ENCODE assay signal across 8 mouse cellular contexts in the genomic region with DNA sequence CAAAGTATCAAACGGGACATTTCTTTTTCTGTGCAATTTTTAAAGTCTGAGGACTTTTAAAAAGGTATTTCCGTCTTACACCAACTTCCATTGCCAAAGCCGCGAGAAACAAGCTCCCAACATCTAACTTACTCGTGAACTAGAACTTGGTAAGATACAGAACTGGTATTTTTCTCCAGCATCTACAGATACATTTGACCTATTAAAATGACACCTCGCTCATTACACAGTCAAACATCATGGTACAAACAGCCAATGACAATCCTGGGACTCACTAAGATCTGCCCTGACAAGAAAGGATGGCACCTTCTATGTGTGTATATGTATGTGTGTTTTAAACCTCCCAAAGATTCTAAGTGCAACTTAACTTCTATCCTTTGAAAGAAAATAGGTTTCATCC. TPM values are rescaled to one million over a fixed set of nuclear protein-coding genes. Genes with fewer than 3 reads are reported as not detected.
DNase-seq lines count a peak whose midpoint lies in the region; ATAC-seq and TF ChIP-seq lines count a peak whose summit lies in the region.

No protein-coding gene starts in this region.

- TF ChIP-seq CTCF in lung, postnatal 0 days (IDR thresholded peaks at IDR 0.05), result no peak

- no peak for ATAC-seq in lung, postnatal 0 days
- ATAC-seq in hindbrain, embryonic 11.5 days (ENCODE audit: low FRiP score), result no peak

- peak overlapping the region; percentile 99 for H3K9ac ChIP-seq in lung, postnatal 0 days (replicated peaks; ENCODE audit: low read depth)
- peak overlapping the region; percentile 92; the same call in 1 of the 2 replicates for H3K9ac ChIP-seq in hindbrain, embryonic 11.5 days (ENCODE audit: low read depth, low read length)

- TF ChIP-seq EP300 in lung, postnatal 0 days (IDR thresholded peaks at IDR 0.05), result no peak

- peak overlapping the region; percentile 99 for H3K27ac ChIP-seq in lung, postnatal 0 days (ENCODE audit: low read length)
- no peak overlapping the region for H3K27ac ChIP-seq in hindbrain, embryonic 11.5 days (ENCODE audit: low read depth, low read length)
- peak overlapping the region; percentile 95 for H3K27ac ChIP-seq in midbrain, embryonic 10.5 days (replicated peaks)

- H3K4me3 ChIP-seq in lung, postnatal 0 days (ENCODE audit: low read depth, low read length), result peak overlapping the region; percentile 91
- peak overlapping the region; percentile 71 for H3K4me3 ChIP-seq in hindbrain, embryonic 11.5 days (ENCODE audit: low read depth, low read length)
- peak overlapping the region; percentile 95 for H3K4me3 ChIP-seq in midbrain, embryonic 10.5 days

- H3K4me1 ChIP-seq in lung, postnatal 0 days (ENCODE audit: insufficient read depth, low read depth, low read length), result peaks cover 5% of the 10 kb centered on the region; the same call in 1 of the 2 replicates
- no peaks in the 10 kb centered on the region for H3K4me1 ChIP-seq in hindbrain, embryonic 11.5 days (replicated peaks; ENCODE audit: control insufficient read depth, insufficient read depth, low read length)
- peaks cover 33% of the 10 kb centered on the region for H3K4me1 ChIP-seq in midbrain, embryonic 10.5 days

- no peaks in the 10 kb centered on the region for H3K36me3 ChIP-seq in lung, postnatal 0 days (ENCODE audit: insufficient read depth, low read length)
- H3K36me3 ChIP-seq in hindbrain, embryonic 11.5 days (ENCODE audit: control insufficient read depth, insufficient read depth, low read length), result no peaks in the 10 kb centered on the region
- H3K36me3 ChIP-seq in midbrain, embryonic 10.5 days, result no peaks in the 10 kb centered on the region

- DNase-seq in lung, postnatal 0 days (ENCODE audit: low spot score), result peak; percentile 26
- DNase-seq in lung, postnatal 4 days, result no peak
- DNase-seq in embryo, embryonic 10 days (ENCODE audit: low spot score), result peak; percentile 54
- DNase-seq in hindbrain, embryonic 11.5 days (ENCODE audit: low spot score), result peak; percentile 31
- DNase-seq in midbrain, embryonic 10.5 days (ENCODE audit: low spot score), result no peak
- no peak for DNase-seq in thymus, postnatal 10 days (ENCODE audit: low spot score in 2 of 2)
- no peak for DNase-seq in ovary, adult 18-20 months (ENCODE audit: low spot score)
- no peak for DNase-seq in yolk sac, embryonic 10.5 days (ENCODE audit: low spot score)

- WGBS in lung, postnatal 0 days, result under 1% methylated on average over 6 of the region's 6 CpGs
- 3% methylated on average over 6 of the region's 6 CpGs for WGBS in hindbrain, embryonic 11.5 days
- WGBS in midbrain, embryonic 10.5 days, result 2% methylated on average over 6 of the region's 6 CpGs

- H3K9me3 ChIP-seq in lung, postnatal 0 days (ENCODE audit: low read length), result no peaks in the 10 kb centered on the region
- H3K9me3 ChIP-seq in hindbrain, embryonic 11.5 days (ENCODE audit: control insufficient read depth, low read length), result no peaks in the 10 kb centered on the region
- H3K9me3 ChIP-seq in midbrain, embryonic 10.5 days (replicated peaks), result no peaks in the 10 kb centered on the region

- H3K4me2 ChIP-seq in lung, postnatal 0 days (replicated peaks; ENCODE audit: low read depth, low read length), result peak overlapping the region; percentile 73
- peak overlapping the region; percentile 73 for H3K4me2 ChIP-seq in hindbrain, embryonic 11.5 days (replicated peaks; ENCODE audit: low read depth, low read length)

- no peaks in the 10 kb centered on the region for H3K27me3 ChIP-seq in lung, postnatal 0 days (replicated peaks; ENCODE audit: insufficient read depth, low read length)
- H3K27me3 ChIP-seq in hindbrain, embryonic 11.5 days (ENCODE audit: control insufficient read depth, insufficient read depth, low read length), result no peaks in the 10 kb centered on the region
- no peaks in the 10 kb centered on the region for H3K27me3 ChIP-seq in midbrain, embryonic 10.5 days (ENCODE audit: low read depth, poor library complexity, severe bottlenecking)

RNA-seq across cellular contexts. Expression of gene Nipbl, which starts 1.5 kb away (rescaled TPM):
- polyA plus RNA-seq in lung, postnatal 0 days (2015; fragmentation: Nextera tagmentation; extraction: Ambion mirVana), result 15.1 and 17.6 TPM in 2 replicates
- polyA plus RNA-seq in hindbrain, embryonic 11.5 days (2014; fragmentation: Nextera tagmentation; extraction: Ambion mirVana), result 25.8 and 30.1 TPM in 2 replicates
- 15.8 and 17.9 TPM in 2 replicates for polyA plus RNA-seq in midbrain, embryonic 10.5 days (2016; fragmentation: Nextera tagmentation; extraction: Ambion mirVana)

Comparison
In these comparisons a context has a peak if more than half of its experiments do, and no peak if none do; other contexts are left out.
1. DNase-seq: peak in lung, postnatal 0 days (single experiment), embryo, embryonic 10 days (single experiment) and hindbrain, embryonic 11.5 days (single experiment); none in lung, postnatal 4 days (0 of 2), midbrain, embryonic 10.5 days (single experiment), thymus, postnatal 10 days (0 of 2), ovary, adult 18-20 months (single experiment) and yolk sac, embryonic 10.5 days (single experiment).
2. Peak in every context shown above with its lines, with median percentiles within 50 percentile points of each other: H3K4me3 ChIP-seq.